Mouse (Mus musculus) v-Abl transformed pro-B cells (cell line): ENCODE data around the gene Tbcb.

ENCODE experiments used
- in situ Hi-C, 2 experiments: fragments of 400-800 bp; cut with MboI; formaldehyde crosslinking; loops; one replicate each; pipeline ENCODE4 v1.15.1; 2025; ENCODE audit not compliant: unreplicated experiment in 2 of 2

Tbcb gene

DNA sequence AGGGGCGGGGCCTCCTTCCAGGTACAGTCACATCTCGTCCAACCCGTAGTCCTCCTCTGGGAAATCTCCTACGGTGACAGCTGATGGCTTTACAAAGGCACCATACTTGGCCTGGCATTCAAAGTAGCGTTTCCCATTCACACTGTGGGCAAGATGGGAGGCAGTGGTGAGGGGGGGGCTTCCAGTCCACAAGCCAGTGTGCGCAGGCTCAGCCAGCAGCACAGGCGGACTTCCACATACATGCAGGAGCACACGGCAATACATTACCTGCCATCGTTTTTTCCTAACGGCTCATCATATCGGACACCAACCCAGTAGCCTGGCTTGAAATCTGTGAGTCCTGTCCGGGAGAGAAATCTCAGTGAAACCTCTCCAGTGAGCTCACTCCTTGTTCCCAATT, 7.9 kb downstream of the Tbcb start:
- in situ Hi-C loops, result no loop called here

- in situ Hi-C loops, result no loop called here
These were observed 9.9 kb downstream of the Tbcb start for GRCm38 (mm10) chr7:30222205-30222604.

DNA sequence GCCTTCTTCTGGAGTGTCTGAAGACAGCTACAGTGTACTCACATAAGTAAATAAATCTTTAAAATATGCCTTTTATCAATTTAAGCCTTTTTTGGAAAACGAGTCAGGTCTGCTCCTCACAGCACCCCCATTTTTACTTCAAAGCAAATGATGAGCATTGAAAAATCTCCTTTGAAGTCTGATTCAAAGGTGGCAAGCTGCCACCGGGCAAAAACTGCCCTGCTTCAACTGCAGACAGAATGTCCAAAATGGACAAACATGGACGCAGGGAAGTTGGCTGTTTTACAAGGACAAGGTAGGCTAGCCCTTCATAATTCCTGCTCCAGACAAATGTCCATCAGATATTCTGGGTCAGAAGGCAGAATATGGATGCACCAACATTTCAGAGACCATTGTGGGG, 10.6 kb downstream of the Tbcb start:
- in situ Hi-C loops, result no loop called here

DNA sequence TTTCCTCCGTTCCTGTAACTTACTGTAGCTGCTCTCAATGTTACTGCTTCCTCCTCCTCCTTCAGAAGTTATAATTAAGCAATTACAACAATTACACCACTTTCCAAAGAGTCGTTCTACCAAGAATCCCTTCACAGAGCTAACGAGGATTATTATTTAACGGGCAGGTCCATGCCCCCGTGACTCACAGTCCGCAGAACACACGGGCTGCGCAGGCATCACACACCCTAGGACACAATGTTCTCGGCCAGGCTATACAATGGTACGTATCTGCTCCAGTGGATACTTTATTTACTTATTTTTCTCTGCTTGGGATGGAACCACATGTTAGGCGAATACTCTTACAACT, 12.1 kb downstream of the Tbcb start:
- in situ Hi-C loops, result no loop called here

DNA sequence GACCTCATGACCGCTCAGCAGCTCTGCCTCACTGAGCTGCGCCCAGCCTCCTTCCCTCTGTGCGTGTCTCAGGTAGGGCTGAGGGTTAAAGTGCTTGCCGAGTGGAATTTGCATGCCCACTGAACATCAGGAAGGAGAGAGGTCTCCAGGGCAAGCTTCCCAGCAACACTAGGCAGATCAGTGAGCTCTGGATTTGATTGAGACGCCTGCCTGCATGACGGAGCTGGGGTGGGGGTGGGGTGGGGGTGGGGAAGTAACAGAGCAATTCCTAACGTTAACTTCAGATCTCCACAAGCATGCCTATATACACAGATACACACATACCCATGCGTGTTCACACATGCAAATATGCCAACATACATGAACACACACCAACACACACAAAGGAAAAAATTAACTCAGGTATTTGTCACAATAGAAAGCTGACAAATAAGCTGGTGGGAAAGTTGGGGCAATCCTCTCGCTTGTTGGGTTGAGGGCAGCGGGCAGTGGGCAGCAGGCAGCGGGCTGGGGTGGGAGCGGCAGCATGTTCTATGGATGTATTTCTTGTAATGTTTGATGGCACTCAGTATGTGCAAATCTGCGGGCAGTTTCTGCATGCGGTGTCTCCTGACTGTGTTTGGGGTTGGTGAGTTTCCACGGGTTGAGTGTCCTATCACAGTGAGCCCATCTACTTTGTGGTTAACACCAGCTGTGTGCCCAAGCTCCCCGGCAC, 12.6 kb downstream of the Tbcb start:
- in situ Hi-C loops, result loop anchor here in 1 of 2 experiments (5.0 kb wide), 1 partner anchor 37 kb away; the partner anchor contains the start of gene Cox7a1

- in situ Hi-C loops, result loop anchor here in 1 of 2 experiments (5.0 kb wide), 1 partner anchor 35 kb away; the partner anchor contains the start of gene Cox7a1
These were observed 14.8 kb downstream of the Tbcb start for GRCm38 (mm10) chr7:30217277-30217676.

- in situ Hi-C loops, result loop anchor here in 1 of 2 experiments (5.0 kb wide), 1 partner anchor 34 kb away; the partner anchor contains the start of gene Cox7a1
These were observed 15.3 kb downstream of the Tbcb start for GRCm38 (mm10) chr7:30216723-30217151.

- in situ Hi-C loops, result loop anchor here in 1 of 2 experiments (5.0 kb wide), 1 partner anchor 34 kb away; the partner anchor contains the start of gene Cox7a1
These were observed 16.2 kb downstream of the Tbcb start for GRCm38 (mm10) chr7:30215875-30216274.

- in situ Hi-C loops, result loop anchor here in 1 of 2 experiments (5.0 kb wide), 1 partner anchor 42 kb away; no protein-coding TSS in a partner anchor
These were observed 18.2 kb downstream of the Tbcb start for GRCm38 (mm10) chr7:30213881-30214280.

GRCm38 (mm10) chr7:30211025-30211424, 21.0 kb downstream of the Tbcb start:
- in situ Hi-C loops, result loop anchor here in 1 of 2 experiments (5.0 kb wide), 1 partner anchor 39 kb away; no protein-coding TSS in a partner anchor

- in situ Hi-C loops, result loop anchor here (5.0 to 10.0 kb wide), 2 partner anchors 192 to 194 kb away; no protein-coding TSS in a partner anchor
These were observed 25.7 kb downstream of the Tbcb start for GRCm38 (mm10) chr7:30206364-30206763.

DNA sequence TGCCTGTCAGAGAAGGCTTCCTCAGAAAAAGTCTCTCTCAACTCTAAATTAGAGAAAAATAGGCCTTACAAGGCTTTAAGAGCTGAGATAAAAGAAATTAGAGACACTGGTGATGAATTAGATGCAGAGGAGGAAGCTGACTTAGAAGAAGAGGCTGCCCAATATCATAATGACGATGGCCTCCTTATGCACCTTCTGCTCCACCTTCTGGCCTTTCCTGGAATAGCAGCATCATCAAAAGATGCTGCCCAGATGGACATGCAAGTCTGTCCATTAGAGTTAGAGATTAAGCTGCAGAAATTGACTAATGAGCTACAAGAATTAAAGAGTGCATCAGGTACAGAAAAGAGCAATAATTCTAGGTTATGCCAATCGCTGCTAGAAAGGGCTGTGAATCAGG, 26.7 kb downstream of the Tbcb start:
- in situ Hi-C loops, result loop anchor here (5.0 to 10.0 kb wide), 2 partner anchors 191 to 193 kb away; no protein-coding TSS in a partner anchor

DNA sequence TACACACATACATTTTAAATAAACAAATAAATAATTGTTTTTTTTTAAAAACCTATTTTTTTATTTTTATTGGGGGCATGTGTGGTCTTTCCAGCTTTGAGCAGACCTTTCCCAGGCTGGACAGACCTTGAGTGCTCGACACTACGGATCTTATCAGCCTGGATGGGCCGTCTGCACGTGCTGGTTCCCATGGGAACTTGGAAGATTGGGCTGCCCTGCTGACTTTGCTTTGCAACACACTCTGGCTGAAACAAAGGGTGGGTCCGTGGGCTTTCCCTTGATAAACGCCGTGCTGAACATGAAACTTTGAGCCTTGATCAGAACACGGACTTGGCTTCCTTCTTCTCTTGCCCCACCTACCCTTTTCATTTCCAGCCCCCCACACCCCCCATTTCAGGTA, 27.7 kb downstream of the Tbcb start:
- in situ Hi-C loops, result loop anchor here in 1 of 2 experiments (10.0 kb wide), 1 partner anchor 190 kb away; no protein-coding TSS in a partner anchor

- in situ Hi-C loops, result loop anchor here in 1 of 2 experiments (10.0 kb wide), 1 partner anchor 188 kb away; no protein-coding TSS in a partner anchor
These were observed 29.0 kb downstream of the Tbcb start for GRCm38 (mm10) chr7:30202895-30203690.

DNA sequence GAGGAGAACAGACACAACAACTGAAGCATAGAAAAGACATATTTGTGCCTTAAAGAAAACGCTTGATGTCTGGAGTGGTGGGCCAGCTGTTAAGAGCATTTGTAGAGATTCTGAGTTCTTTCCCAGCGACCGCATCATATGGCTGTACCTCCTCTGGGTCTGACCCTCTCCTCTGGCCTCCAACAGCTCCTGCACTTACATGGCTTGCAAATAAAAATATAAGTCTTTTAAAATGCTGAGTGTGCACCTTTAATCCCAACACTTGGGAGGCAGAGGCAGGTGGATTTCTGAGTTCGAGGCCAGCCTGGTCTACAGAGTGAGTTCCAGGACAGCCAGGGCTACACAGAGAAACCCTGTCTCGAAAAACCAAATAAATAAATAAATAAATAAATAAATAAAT, 31.4 kb downstream of the Tbcb start:
- in situ Hi-C loops, result loop anchor here in 1 of 2 experiments (10.0 kb wide), 1 partner anchor 186 kb away; no protein-coding TSS in a partner anchor

GRCm38 (mm10) chr7:30200200-30200599, 31.9 kb downstream of the Tbcb start:
- in situ Hi-C loops, result loop anchor here in 1 of 2 experiments (10.0 kb wide), 1 partner anchor 185 kb away; no protein-coding TSS in a partner anchor

DNA sequence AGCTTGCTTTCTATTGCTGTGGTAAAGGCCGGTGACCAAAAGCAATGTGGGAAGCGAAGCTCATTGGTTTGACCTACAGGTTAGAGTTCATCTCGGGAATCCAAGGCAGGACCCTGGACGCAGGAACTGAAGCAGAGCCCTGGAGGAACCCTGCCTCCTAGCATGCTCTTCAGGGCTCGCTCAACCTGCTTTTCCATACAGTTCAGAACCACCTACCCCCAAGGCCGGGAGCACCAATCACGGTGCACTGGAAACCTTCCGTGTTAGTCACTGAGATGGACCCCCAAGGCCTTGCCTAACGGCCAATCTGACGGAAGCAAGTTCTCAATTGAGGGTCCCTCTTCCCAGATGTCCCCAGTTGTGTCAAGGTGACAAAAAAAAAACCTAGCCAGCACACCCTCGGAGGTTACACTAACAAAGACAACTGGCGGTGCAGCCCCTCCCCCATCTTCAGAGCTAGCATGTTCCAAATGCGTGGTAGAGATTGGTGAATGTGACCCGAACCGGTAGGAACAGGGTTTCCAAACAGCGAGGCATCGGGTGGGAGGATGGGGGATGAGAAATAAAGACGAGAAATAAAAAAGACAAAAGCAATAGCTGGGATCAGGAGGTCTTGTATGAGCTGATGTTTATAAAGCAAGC, 32.5 kb downstream of the Tbcb start:
- in situ Hi-C loops, result loop anchor here in 1 of 2 experiments (10.0 kb wide), 1 partner anchor 185 kb away; no protein-coding TSS in a partner anchor

- in situ Hi-C loops, result no loop called here
These were observed 33.5 kb downstream of the Tbcb start, which contains the start of gene Capns1 for GRCm38 (mm10) chr7:30198481-30198971. Gene Capns1, minus strand, starts transcription at chr7:30198811.

DNA sequence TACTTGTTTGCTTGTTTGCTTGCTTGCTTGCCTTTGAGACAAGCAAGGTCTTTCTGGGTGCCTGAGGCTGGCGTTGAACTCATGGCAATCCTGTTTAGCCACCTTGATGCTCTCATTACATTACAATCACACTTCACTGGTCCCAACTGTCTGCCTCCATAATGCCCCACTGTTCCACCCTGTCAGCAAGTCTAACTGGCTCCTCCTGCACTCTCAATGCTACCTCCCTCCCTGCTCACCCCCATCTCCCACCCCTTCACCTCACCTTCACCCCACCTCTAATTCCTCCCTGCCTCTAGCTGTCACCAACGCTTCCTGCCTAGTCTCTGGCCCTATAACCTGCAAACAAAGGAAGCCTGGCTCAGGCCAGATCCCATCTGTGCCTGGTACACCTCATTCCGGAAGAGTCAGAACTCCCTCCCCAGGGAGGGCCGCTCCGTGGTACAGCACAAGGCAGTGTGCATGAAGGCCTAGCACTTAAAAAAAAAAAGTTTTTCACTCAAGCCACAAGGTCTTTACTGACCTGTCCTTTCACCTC, 34.4 kb downstream of the Tbcb start:
- in situ Hi-C loops, result no loop called here

GRCm38 (mm10) chr7:30196171-30196570, 35.9 kb downstream of the Tbcb start:
- in situ Hi-C loops, result no loop called here
